Mouse (Mus musculus): ENCODE data around the gene Aqp12.

DNA sequence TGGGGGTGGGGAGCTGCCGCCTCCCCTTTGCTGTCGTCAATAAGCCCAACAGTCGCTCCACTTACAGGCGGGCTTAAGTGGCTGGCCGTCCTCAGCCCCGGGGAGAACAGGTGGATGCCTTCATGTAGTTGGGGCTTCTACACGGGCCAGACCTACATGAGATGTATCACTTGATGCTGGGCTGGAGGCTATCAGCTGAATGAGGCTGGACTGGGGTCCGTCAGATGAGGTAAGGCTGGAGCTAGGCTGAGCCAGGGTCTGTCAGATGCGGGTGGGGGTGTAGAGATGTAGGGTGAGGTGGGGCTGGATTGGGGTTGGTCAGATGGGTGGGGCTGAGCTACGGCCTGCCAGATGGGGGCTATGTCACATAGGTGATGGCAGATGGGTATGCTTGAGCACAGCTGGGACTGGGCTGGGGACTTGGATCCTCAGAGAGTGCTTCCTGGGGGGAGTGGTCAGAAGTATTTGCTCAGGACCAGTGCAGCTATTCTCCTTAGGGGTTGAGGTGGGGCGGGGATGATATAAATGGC lies 27.0 kb upstream of the Aqp12 start:
- no peak for TF ChIP-seq POLR2A (IDR thresholded peaks at IDR 0.05; ENCODE audit: control insufficient read depth, extremely low read depth, insufficient read depth, low read length, poor library complexity)
- TF ChIP-seq CTCF (IDR thresholded peaks at IDR 0.05; ENCODE audit: borderline replicate concordance, control insufficient read depth, extremely low read depth, insufficient read depth, low read length, poor library complexity), result no peak
